Mouse (Mus musculus) stomach, postnatal 0 days (tissue): ENCODE measurements around the gene Slc4a4. TPM values are rescaled to one million over a fixed set of nuclear protein-coding genes. Genes with fewer than 3 reads are reported as not detected.

Experiments
- ATAC-seq: fragments of 200-750 bp; cut with Nextera tagmentation; 2 replicates; pipeline ENCODE4 v1.8.0; 2017; ENCODE audit not compliant: low FRiP score, low TSS enrichment
- DNase-seq: peaks from one replicate; pipeline ENCODE4 v3.0.0-alpha.2; 2016; ENCODE audit warnings: low spot score
- H3K27ac ChIP-seq: fragments of 300-500 bp; sonication (generic); replicated peaks from 2 replicates; pipeline ENCODE4 v1.5.1; 2014; ENCODE audit warnings: mild to moderate bottlenecking, control low read depth
- H3K27me3 ChIP-seq: fragments of 300-500 bp; sonication (generic); 2 replicates; pipeline ENCODE4 v1.6.1; 2014; ENCODE audit warnings: low read length; ENCODE audit not compliant: control insufficient read depth, insufficient read depth
- H3K36me3 ChIP-seq: fragments of 300-500 bp; sonication (generic); 2 replicates; pipeline ENCODE4 v1.6.1; 2014; ENCODE audit warnings: low read length, mixed read lengths; ENCODE audit not compliant: control insufficient read depth, insufficient read depth
- H3K4me1 ChIP-seq: fragments of 300-500 bp; sonication (generic); replicated peaks from 2 replicates; pipeline ENCODE4 v1.6.1; 2014; ENCODE audit warnings: antibody characterized with exemption; ENCODE audit not compliant: control insufficient read depth, insufficient read depth
- H3K4me2 ChIP-seq: fragments of 300-500 bp; sonication (generic); replicated peaks from 2 replicates; pipeline ENCODE4 v1.6.1; 2014; ENCODE audit warnings: low read depth, mild to moderate bottlenecking, control low read depth, moderate library complexity
- H3K4me3 ChIP-seq: fragments of 300-500 bp; sonication (generic); 2 replicates; pipeline ENCODE4 v1.5.1; 2014; ENCODE audit warnings: low read depth, low read length, control low read depth
- H3K9ac ChIP-seq: fragments of 300-500 bp; sonication (generic); 2 replicates; pipeline ENCODE4 v1.6.1; 2014; ENCODE audit warnings: mild to moderate bottlenecking, low read length, control low read depth, mixed read lengths
- H3K9me3 ChIP-seq: fragments of 300-500 bp; sonication (generic); 2 replicates; pipeline ENCODE4 v1.6.1; 2016; ENCODE audit warnings: low read length; ENCODE audit not compliant: control insufficient read depth
- CTCF ChIP-seq: IDR thresholded peaks from 2 replicates; pipeline ENCODE4 v1.5.1; 2016; ENCODE audit warnings: antibody characterized with exemption, low read depth, mild to moderate bottlenecking, moderate library complexity
- EP300 ChIP-seq: optimal IDR thresholded peaks from 2 replicates; pipeline ENCODE3; 2016; ENCODE audit warnings: antibody characterized with exemption
- WGBS: fragments of 180-500 bp; shearing (Covaris S2); extraction: QIAGEN DNeasy Blood & Tissue Kit; methylation state at CpG from one replicate; pipeline ENCODE4 v1.1.7; 2014; 5-methylcytosine and 5-hydroxymethylcytosine counted together
- polyA plus RNA-seq: library from polyadenylated mRNA; unstranded; fragments of >200 nt; fragmentation: Nextera tagmentation; extraction: Ambion mirVana; gene quantifications from 2 replicates; pipeline ENCODE4 v1.2.1, GENCODE M21; 2015

The Slc4a4 gene
- polyA plus RNA-seq, 1 experiment from 2014 or later: 6.3 TPM

DNA sequence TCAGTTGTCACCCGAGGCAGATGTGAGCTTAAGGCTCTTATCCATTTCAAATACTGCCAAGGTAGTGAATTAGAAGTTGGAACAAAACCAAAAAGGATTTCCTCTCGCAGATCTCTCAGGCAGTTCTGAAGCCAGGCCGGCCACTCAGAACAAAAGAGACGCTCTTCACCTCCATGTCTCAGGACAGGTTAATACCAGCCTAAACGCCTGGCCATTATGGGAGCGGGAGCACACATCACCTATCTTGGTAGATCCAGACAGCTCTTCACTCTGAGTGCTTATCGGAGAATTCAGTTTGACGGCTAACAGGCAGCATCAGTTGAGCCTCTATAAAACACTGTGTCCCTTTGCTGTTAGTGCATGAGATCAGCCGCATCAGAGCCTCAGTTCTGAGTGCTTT is 174.5 kb downstream of the Slc4a4 start:
- Histone ChIP-seq H3K9ac (no peak overlapping the region), H3K9me3 (no peaks in the 10 kb centered on the region), H3K36me3 (no peaks in the 10 kb centered on the region), H3K4me2 (no peak overlapping the region), H3K4me3 (no peak overlapping the region), H3K27me3 (no peaks in the 10 kb centered on the region), H3K27ac (no peak overlapping the region), H3K4me1 (no peaks in the 10 kb centered on the region)
- DNase-seq: no peak
- 42% methylated on average over 9 of the region's 9 CpGs for WGBS
- ATAC-seq: no peak
- TF ChIP-seq CTCF (no peak), EP300 (no peak)

DNA sequence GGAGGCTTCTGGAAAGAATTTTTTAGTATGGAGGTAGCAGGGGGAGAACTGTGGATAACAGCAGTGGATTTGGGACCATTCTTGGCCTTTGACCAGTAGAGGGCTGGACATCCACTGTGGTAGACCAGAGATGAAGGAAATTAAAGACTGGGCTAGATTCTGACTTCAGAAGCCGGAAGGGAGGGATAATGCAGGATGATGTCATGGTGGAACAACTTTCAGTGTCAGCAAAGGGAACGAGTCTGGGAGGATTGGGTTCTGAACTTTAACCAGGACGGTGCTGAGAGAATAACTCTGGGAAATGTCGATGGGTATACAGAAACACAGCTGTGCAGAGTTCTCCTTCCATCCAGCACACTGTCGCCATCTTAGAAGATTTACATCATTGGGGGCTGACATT is 175.7 kb downstream of the Slc4a4 start:
- H3K9ac ChIP-seq: no peak overlapping the region
- TF ChIP-seq CTCF: no peak
- no peak for TF ChIP-seq EP300
- H3K27me3 ChIP-seq: no peaks in the 10 kb centered on the region
- no peak overlapping the region for H3K4me2 ChIP-seq
- no peak overlapping the region for H3K4me3 ChIP-seq
- WGBS: 65% methylated on average over 5 of the region's 5 CpGs
- H3K27ac ChIP-seq: no peak overlapping the region
- DNase-seq (no peak), ATAC-seq (no peak)
- no peaks in the 10 kb centered on the region for H3K36me3 ChIP-seq
- H3K9me3 ChIP-seq: no peaks in the 10 kb centered on the region
- no peaks in the 10 kb centered on the region for H3K4me1 ChIP-seq

DNA sequence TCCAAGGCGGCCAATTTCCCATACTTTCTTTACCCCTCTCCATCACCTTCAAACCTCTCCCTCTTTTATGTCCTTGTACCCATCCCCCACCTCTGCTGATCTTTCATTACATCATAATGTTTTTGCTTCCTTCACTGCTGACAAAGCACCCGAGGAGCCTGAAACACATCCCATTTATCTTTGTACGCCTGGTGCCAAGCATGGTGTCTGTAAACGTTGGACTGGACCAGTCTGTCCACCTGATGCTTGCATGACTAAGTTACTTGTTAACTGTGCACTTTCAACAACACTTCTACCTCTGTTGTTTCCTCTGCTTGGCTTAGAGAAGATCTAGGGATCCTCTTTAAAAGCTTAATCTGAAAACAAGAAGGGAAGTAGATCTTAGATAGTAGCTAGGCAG is 180.5 kb downstream of the Slc4a4 start:
- Histone ChIP-seq H3K4me1 (no peaks in the 10 kb centered on the region), H3K4me2 (no peak overlapping the region), H3K27me3 (no peaks in the 10 kb centered on the region), H3K36me3 (no peaks in the 10 kb centered on the region), H3K4me3 (no peak overlapping the region), H3K9ac (no peak overlapping the region), H3K9me3 (no peaks in the 10 kb centered on the region), H3K27ac (no peak overlapping the region)
- ATAC-seq (no peak), DNase-seq (no peak)
- TF ChIP-seq EP300 (no peak), CTCF (no peak)
- WGBS: 51% methylated on average over 4 of the region's 4 CpGs

DNA sequence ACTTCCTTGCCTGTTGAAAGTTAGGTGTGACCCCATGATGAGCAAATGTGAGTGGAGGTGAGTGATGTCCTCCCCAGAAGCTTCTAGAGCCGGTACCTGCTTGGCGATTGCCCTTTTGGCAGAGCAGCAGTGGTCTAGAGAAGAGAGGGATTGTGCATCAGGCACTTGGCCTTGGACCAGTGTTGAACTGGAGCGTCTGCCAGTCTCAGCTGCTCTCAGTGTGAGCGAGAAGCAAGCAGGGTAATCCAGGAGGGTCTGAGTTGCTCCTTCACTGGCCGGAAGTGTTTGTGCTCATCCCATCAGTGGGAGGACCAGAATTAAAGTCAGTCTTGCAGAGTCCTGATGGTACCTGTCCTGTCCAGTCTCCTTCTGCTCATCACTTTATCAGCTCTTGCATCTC is 181.5 kb downstream of the Slc4a4 start:
- Histone ChIP-seq H3K4me2 (no peak overlapping the region), H3K4me3 (no peak overlapping the region), H3K27me3 (no peaks in the 10 kb centered on the region), H3K9ac (no peak overlapping the region), H3K9me3 (no peaks in the 10 kb centered on the region), H3K4me1 (no peaks in the 10 kb centered on the region), H3K27ac (no peak overlapping the region), H3K36me3 (no peaks in the 10 kb centered on the region)
- ATAC-seq (no peak), DNase-seq (no peak)
- no peak for TF ChIP-seq CTCF
- TF ChIP-seq EP300: no peak
- WGBS: 92% methylated on average over 5 of the region's 5 CpGs

- H3K27me3 ChIP-seq: no peaks in the 10 kb centered on the region
- no peak overlapping the region for H3K9ac ChIP-seq
- H3K9me3 ChIP-seq: no peaks in the 10 kb centered on the region
- no peak overlapping the region for H3K4me2 ChIP-seq
- no peak overlapping the region for H3K4me3 ChIP-seq
- DNase-seq (no peak), ATAC-seq (no peak)
- H3K36me3 ChIP-seq: no peaks in the 10 kb centered on the region
- 90% methylated on average over 3 of the region's 3 CpGs for WGBS
- H3K4me1 ChIP-seq: no peaks in the 10 kb centered on the region
- TF ChIP-seq EP300 (no peak), CTCF (no peak)
- H3K27ac ChIP-seq: no peak overlapping the region
Measured at GRCm38 (mm10) chr5:89070051-89070450, 183.4 kb downstream of the Slc4a4 start.

DNA sequence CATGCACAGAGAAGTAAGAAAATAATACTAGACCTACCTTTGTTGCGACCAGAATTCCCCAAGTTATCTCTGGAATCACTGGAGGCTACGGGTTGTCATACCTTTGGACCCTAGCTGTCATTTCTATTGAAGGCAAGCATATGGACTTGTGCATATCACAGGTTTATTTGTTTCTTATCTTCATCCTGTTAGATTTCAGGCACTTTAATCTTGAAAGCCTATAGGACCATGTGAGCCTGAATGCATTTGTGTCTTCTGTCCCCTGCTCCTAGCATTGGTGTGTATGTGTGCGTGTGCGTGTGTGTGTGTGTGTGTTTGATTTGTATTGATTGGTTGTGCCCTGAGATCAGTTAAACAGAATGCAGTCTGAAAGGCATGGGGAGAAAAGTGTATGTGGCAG is 185.3 kb downstream of the Slc4a4 start:
- TF ChIP-seq EP300 (no peak), CTCF (no peak)
- Histone ChIP-seq H3K36me3 (no peaks in the 10 kb centered on the region), H3K9me3 (no peaks in the 10 kb centered on the region), H3K27me3 (no peaks in the 10 kb centered on the region), H3K27ac (no peak overlapping the region), H3K4me2 (no peak overlapping the region), H3K4me3 (no peak overlapping the region), H3K9ac (no peak overlapping the region), H3K4me1 (no peaks in the 10 kb centered on the region)
- ATAC-seq (no peak), DNase-seq (no peak)
- 68% methylated on average over 4 of the region's 4 CpGs for WGBS
